Mouse (Mus musculus) layer of hippocampus, postnatal 36 days (tissue): ENCODE measurements around the gene Smndc1. TPM values are rescaled to one million over a fixed set of nuclear protein-coding genes. Genes with fewer than 3 reads are reported as not detected.

Experiments used
- DNase-seq, 2 experiments: peaks; one replicate each; pipeline ENCODE4 v3.0.0; 2022
- total RNA-seq, 2 experiments: library from RNA; stranded (reverse); gene quantifications; 2 replicates each; pipeline ENCODE4 v1.2.3; 2021

Gene Smndc1
- total RNA-seq = 10 to 100 TPM; 39.6 to 40.2 TPM

GRCm38 (mm10) chr19:53390495-53391007 is at the start of gene Smndc1:
Gene Smndc1, minus strand, starts transcription at chr19:53390578.
- DNase-seq = peak; percentile 99

DNA sequence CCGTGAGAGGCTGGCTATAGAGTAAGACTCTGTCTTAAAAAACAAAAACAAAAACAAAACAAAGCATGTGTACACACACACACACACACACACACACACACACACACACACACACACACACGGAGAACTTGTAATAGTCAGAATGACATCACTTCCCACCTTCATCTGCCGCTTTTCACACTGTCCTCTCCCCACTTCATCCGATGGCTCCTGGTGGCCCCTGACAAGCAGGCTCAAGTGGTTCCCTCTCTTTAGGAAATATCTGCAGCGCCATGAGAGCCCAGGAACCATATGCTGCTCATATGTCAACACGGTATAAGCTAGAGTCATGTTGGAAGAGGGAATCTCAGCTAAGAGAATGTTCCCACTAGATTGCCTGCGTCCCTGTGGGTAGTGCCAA is 49.0 kb upstream of the Smndc1 start:
- no peak for DNase-seq

DNA sequence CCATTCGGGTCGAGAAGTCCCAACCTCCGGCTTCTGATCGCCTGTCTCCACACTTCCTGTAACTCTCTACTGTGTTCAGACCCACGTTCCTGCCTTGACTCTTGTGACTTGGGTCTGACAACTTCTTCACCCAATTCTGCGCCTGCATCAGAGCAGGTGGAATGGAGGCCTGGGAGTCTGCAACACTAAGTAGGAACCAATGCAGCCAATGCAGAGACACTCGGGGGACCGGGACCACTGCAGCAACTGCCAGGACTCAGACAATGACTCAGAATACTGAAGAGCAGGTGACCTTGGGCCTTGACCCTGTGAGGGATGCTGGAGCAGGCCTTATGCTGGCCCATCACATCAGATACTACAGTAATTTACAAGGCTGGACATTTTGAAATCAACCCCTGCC is 47.6 kb upstream of the Smndc1 start:
- DNase-seq = no peak

DNA sequence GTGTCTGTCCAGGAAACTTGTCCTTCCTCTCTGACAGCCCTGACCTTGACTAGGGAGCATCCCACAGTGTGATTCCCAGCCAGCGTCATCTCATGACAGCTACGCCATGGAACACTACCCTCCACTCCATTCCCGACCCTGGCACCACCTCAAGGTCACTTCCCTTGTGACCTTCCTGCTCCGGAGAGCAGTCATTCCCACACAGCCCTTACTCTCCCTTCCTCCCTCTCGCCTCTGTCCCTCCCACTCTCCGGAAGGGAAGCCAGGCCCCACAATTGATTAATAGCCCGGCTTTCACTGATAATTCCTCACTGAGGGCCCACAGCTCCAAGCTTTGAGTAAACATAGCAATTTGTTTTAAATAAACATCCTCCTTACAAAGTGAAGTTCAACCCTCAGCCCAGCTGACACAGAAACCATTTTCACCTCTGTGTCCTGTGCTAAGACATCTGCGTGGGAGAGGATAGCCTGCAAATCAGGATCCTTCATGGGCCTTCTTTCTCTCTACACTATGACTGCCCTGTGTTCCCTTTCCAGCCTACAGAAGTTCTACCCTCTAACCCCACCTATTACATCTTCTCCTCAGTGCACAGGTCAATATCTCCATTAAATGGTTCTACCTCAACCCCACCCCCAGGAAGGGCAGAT is 47.1 kb upstream of the Smndc1 start:
- no peak for DNase-seq

GRCm38 (mm10) chr19:53433949-53434689 is 43.7 kb upstream of the Smndc1 start:
- DNase-seq = no peak

DNA sequence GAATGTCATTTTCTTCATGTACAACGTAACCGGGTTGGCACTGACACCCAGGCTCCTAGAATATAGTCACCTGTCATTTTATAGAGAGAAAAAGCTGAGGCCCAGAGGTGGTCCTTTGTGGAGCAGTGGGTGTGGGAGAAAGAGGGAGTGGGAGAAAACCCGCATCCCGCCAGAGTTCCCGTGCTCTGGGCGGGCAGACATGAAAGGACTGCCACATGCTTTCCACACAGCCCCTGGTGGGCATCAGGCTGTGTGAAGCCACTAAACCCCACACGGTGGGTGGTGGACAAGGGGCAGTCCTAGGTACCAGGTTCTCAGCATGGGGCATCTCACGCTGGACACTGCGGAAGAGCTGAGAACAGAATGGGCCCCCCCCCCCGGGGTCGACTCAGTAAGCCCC is 40.6 kb upstream of the Smndc1 start:
- no peak for DNase-seq

GRCm38 (mm10) chr19:53430356-53430755 is 40.0 kb upstream of the Smndc1 start:
- DNase-seq = peak; percentile 80 to 84

- peak; percentile 42 to 44 for DNase-seq
Measured at GRCm38 (mm10) chr19:53427817-53428216, 37.4 kb upstream of the Smndc1 start.

DNA sequence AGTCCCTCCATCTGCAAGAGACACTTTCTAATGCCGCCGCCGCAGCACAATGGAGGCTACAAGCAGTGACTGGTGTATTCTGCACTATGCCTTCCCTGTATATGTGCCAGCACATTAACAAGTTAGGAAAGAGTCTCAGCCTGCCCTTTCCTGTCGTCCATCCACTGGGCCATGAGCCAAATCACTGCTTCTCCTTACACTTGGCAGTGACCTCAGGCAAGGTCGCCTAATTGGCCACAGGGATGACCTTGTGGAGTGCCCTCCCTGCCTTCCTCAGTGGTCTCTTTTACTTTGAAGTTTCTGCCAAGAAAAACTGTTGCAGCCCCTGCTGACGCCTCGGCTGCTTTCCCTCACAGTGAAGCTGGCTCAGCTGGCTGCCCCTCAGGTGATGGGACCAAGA is 37.0 kb upstream of the Smndc1 start:
- DNase-seq = no peak

DNA sequence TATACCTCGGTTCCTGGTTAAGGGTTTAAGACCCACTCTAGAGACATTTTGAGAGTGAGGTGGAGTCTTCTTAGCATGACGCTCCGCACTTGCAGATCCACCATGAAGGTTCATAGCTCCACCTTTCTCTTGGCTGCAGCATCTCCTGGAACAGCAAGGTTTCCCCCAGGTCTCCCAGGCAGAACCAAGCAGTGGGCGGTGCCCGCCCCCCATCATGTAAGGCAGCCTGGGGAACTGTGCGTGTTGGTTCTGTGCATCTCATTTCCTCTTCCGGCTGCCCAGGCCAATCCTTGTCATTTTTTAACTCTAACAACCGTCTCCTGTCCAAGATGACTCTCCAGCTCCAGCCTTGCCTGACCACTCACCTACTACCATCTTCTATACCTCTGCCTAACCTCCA is 35.4 kb upstream of the Smndc1 start:
- DNase-seq = no peak

GRCm38 (mm10) chr19:53424629-53425028 is 34.3 kb upstream of the Smndc1 start:
- no peak for DNase-seq

DNA sequence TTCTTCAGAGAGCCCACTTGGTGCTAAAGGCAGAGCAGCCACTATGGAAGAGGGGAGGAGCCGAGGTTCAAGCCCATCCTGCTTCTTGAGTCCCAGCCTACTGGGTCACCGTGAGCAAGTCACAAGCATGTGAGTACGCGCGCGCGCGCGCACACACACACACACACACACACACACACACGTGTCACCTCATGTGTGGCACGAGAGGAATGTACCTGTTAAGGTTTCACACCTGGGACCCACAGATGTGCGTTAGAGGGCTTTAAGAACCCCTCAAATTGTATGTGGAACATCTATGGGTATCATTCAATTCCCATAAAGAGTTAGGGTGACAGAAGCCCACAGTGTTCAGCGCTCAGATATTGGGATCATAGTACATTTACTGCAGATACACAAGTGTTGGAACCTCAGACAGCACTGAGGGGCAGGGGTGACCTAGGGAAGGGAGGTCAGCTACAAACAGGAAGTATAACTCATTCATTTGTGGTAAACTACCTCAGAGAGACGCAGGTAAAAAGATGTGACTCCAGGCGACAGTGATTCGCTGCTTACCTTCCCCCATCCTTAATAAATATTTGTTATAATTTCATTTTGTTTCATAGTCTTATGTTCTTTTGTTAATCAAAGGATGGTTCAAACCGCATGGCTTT is 33.6 kb upstream of the Smndc1 start:
- no peak for DNase-seq

DNA sequence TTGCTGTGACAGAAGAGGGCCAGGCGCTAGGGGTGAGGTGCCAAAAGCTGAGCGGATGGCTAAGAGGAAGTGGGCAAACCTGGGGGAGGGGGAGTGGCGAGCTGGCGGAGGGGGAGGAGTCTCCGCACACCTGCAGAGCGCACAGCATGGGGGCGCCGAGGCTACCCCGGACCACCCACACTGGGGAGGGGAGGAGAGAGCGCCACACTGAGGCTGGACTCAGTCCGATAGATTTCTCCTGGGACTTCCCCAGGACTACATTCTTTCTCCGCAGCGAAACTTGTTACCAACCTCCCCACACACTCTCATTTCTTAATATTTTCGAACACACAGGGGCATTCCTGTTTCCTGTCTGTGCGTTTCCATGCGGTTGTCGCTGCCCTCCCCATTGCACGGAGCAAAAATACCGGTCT is 33.0 kb upstream of the Smndc1 start:
- DNase-seq = no peak

- no peak for DNase-seq
Measured at GRCm38 (mm10) chr19:53422358-53423308, 32.3 kb upstream of the Smndc1 start.

DNA sequence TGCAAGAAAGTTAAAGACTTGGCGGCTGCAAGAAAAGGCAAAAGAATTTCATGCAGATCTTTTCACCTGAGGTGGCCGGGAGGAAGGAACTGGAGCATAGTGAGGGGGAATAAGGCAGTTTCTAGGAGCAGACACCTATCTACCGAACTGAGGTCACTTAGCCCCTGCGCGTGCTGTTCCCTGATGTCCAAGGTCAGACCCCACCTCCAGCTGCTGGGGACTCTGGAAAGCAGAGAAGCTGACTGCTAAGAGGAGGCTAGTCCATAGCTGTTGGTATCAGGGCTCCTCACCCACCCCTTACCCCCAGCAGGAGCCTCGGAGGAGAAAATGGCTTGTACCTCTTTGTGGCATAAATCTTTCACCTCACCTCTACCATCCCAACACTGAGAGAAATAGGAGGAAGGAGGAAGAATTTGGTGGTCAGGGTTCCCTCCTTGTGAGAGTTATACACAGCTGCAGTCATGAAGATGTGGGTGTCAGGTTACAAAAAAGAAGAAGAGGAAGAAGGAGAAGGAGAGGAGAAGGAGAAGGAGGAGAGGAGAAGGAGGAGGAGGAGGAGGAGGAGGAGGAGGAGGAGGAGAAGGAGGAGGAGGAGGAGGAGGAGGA is 31.3 kb upstream of the Smndc1 start:
- no peak for DNase-seq

DNA sequence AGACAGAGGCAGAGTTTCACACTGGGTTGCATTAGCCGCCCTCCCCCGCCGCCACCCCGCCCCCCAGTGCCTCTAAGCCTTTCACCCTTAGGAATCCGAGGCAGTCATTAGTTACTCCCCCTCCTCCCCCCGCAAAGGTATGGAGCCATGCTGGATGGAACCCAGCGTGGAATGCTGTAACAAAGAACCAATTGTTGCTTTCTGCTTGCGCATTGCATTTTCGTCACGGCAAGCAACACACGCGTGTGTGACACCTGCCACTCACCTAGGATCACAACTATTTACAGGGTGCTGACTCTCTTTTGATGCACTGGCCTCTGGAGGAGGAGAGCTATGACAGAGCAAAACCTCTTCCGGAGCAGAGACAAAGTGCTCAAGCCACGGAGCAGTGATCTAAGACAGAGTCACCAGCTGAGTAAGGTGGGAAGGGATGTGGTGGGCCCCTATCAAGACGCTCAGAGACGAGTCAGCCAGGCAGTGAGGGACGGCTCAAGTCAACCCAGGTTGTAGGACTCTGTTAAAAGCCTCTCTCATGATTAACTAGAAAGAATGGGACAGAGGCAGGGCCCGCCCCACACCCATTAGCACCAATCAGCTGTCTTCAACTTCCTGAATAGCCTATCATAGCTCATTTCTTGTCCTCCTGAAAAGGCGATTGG is 30.7 kb upstream of the Smndc1 start:
- peak; percentile 43 to 50 for DNase-seq

DNA sequence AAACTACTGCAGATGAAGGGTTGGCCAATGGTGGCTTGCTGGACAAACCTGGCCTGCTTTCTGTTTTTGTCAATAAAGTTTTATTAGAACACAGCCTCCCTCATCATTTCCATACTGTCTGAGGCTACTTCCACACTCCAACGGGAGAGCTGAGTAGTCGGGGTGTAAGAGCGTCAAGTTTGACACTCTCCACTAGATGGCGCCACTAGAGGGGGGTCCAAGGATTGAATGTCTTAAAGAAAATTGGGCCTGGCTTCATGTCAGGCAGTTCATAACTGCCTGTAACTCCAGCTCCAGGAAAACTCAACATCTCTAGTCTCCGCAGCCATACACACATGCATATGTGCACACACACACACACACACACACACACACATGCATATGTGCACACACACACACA is 29.5 kb upstream of the Smndc1 start:
- no peak for DNase-seq

- DNase-seq = no peak
Measured at GRCm38 (mm10) chr19:53415198-53415597, 24.8 kb upstream of the Smndc1 start.

DNA sequence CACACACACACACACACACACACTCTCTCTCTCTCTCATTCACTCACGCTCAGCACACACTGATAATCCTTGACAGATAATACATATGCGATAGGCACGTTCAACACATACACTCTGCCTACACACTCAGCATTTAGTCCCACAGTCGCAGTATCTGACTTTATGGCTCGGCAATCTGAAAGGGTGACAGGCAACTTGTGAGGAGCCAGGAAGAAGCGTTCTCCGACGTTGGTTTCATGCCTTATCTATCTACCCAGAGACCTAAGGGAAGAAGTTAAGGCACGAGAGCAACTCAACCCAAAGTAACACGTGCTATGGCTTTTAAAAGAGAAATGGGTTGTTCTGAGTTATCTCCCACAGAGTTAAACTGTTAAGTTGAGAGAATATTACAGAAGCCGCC is 24.3 kb upstream of the Smndc1 start:
- DNase-seq = no peak

DNA sequence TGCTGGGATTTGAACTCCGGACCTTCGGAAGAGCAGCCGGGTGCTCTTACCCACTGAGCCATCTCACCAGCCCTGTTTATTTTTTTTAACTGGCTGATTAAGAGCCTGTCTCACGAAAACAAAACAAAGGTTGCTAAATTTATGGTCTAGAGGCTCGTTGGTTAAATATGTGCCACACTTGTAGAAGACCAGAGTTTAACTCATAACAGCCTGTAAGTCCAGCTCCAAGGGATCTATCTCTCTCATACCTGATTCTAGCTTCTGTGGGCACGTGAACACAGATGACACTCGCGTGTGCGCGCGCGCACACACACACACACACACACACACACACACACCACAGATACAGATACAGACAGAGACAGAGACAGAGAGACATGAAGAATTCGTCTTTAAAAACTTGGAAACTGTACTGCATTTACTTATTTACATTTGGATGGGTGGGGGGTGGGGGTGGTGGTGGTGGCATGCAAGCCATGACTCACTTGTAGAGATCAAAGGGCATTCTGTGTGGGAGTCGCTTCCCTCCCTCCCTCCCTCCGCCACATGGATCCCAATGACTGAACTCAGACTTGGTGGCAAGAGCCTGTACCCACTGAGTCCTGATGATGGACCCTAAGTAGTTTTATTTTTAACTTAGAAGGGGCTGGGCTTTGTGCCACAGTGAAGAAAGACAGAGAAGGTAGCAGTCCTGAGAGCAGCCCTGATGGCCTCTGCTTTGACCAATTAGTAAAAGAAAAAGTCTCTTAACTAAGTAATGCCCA is 23.4 kb upstream of the Smndc1 start:
- DNase-seq = no peak
